Comparison of ENCODE assay signal across 9 mouse cellular contexts in genomic region chr15:25625471-25625870, GRCm38 (mm10). TPM values are rescaled to one million over a fixed set of nuclear protein-coding genes. Genes with fewer than 3 reads are reported as not detected.
A peak's percentile ranks its signal among the peaks of the same experiment; 100 is the strongest.
DNase-seq lines count a peak whose midpoint lies in the region; ATAC-seq lines count a peak whose summit lies in the region.
"Had no signal": no experiment of that assay in that cellular context is flagged by ENCODE, and none has a peak within 500 bp of the region (broad histone marks: within the 10 kb centered on the region; RNA-seq: fewer than 3 reads in every experiment).

No protein-coding gene starts in this region.

- H3K9me3 ChIP-seq in heart, embryonic 16.5 days (replicated peaks; ENCODE audit: control insufficient read depth, low read length): no peaks in the 10 kb centered on the region
- H3K9me3 ChIP-seq in heart, embryonic 10.5 days: no peaks in the 10 kb centered on the region
- no peaks in the 10 kb centered on the region for H3K9me3 ChIP-seq in hindbrain, embryonic 15.5 days
- H3K9me3 ChIP-seq in limb, embryonic 13.5 days: no peaks in the 10 kb centered on the region

- DNase-seq in heart, embryonic 10.5 days (ENCODE audit: low spot score): no peak
- DNase-seq in adipocyte (ENCODE audit: low spot score): peak; percentile 53
- no peak for DNase-seq in thymus, postnatal 14 days
- DNase-seq in left cerebral cortex, postnatal 25 days (ENCODE audit: low spot score in 2 of 2): no peak
- DNase-seq in spleen, adult 18-20 months: no peak
- DNase-seq: cerebellum, adult 9-10 months had no signal

- peak overlapping the region; percentile 26; the same call in 1 of the 2 replicates for H3K9ac ChIP-seq in heart, embryonic 16.5 days (ENCODE audit: low read length)
- H3K9ac ChIP-seq in hindbrain, embryonic 15.5 days: no peak overlapping the region
- H3K9ac ChIP-seq in limb, embryonic 13.5 days: peak overlapping the region; percentile 54

- peaks cover 4% of the 10 kb centered on the region; the same call in 1 of the 2 replicates for H3K27me3 ChIP-seq in heart, embryonic 16.5 days (ENCODE audit: control insufficient read depth, insufficient read depth, low read length)
- H3K27me3 ChIP-seq in heart, embryonic 10.5 days (ENCODE audit: insufficient read depth, poor library complexity, severe bottlenecking): peaks cover 8% of the 10 kb centered on the region; the same call in 1 of the 2 replicates
- peaks cover 6% of the 10 kb centered on the region; the same call in 1 of the 2 replicates for H3K27me3 ChIP-seq in hindbrain, embryonic 15.5 days
- no peaks in the 10 kb centered on the region for H3K27me3 ChIP-seq in limb, embryonic 13.5 days

- H3K36me3 ChIP-seq in heart, embryonic 16.5 days (ENCODE audit: control insufficient read depth, insufficient read depth): no peaks in the 10 kb centered on the region
- no peaks in the 10 kb centered on the region for H3K36me3 ChIP-seq in heart, embryonic 10.5 days
- no peaks in the 10 kb centered on the region for H3K36me3 ChIP-seq in hindbrain, embryonic 15.5 days
- 0 out of 2 replicates have a peak, but pooled peaks cover 9% of the 10 kb centered on the region for H3K36me3 ChIP-seq in limb, embryonic 13.5 days

- peaks cover 8% of the 10 kb centered on the region for H3K4me1 ChIP-seq in heart, embryonic 16.5 days (ENCODE audit: control insufficient read depth, insufficient read depth, low read length)
- H3K4me1 ChIP-seq in heart, embryonic 10.5 days: peaks cover 22% of the 10 kb centered on the region
- H3K4me1 ChIP-seq in hindbrain, embryonic 15.5 days (replicated peaks): peaks cover 17% of the 10 kb centered on the region
- H3K4me1 ChIP-seq in limb, embryonic 13.5 days: peaks cover 53% of the 10 kb centered on the region

- H3K4me3 ChIP-seq in heart, embryonic 16.5 days (ENCODE audit: low read length): no peak overlapping the region; the same call in 1 of the 2 replicates
- no peak overlapping the region for H3K4me3 ChIP-seq in heart, embryonic 10.5 days
- H3K4me3 ChIP-seq in hindbrain, embryonic 15.5 days: no peak overlapping the region
- H3K4me3 ChIP-seq in limb, embryonic 13.5 days: peak overlapping the region; percentile 89

- 69% methylated on average over 4 of the region's 4 CpGs for WGBS in heart, embryonic 16.5 days
- WGBS in heart, embryonic 10.5 days: 70% methylated on average over 4 of the region's 4 CpGs
- WGBS in hindbrain, embryonic 15.5 days: 67% methylated on average over 4 of the region's 4 CpGs
- 7% methylated on average over 4 of the region's 4 CpGs for WGBS in limb, embryonic 13.5 days

- H3K4me2 ChIP-seq in heart, embryonic 16.5 days (ENCODE audit: low read depth, low read length): peak overlapping the region; percentile 0; the same call in 1 of the 2 replicates
- H3K4me2 ChIP-seq in hindbrain, embryonic 15.5 days: peak overlapping the region; percentile 21; the same call in 1 of the 2 replicates
- H3K4me2 ChIP-seq in limb, embryonic 13.5 days (replicated peaks): peak overlapping the region; percentile 75

- no peak overlapping the region for H3K27ac ChIP-seq in heart, embryonic 16.5 days (ENCODE audit: low read length)
- H3K27ac ChIP-seq in heart, embryonic 10.5 days: no peak overlapping the region
- no peak overlapping the region for H3K27ac ChIP-seq in hindbrain, embryonic 15.5 days (replicated peaks)
- peak overlapping the region; percentile 78 for H3K27ac ChIP-seq in limb, embryonic 13.5 days

- ATAC-seq in heart, embryonic 16.5 days (replicated peaks; ENCODE audit: extremely low read depth, insufficient read depth, low FRiP score): no peak
- ATAC-seq in hindbrain, embryonic 15.5 days (ENCODE audit: low FRiP score, low read depth): no peak
- ATAC-seq in limb, embryonic 13.5 days (ENCODE audit: low FRiP score, low read depth): no peak

- intact Hi-C loops in left cerebral cortex, postnatal 25 days (cut with DNase I): no loop called here

RNA-seq across cellular contexts. Expression of gene Myo10, which starts 3.1 kb away (rescaled TPM):
- polyA plus RNA-seq in heart, embryonic 16.5 days (2015; fragmentation: Nextera tagmentation; extraction: Ambion mirVana): 14.9 and 15.1 TPM in 2 replicates
- 14.4 and 21.0 TPM in 2 replicates for polyA plus RNA-seq in heart, embryonic 10.5 days (2016; fragmentation: Nextera tagmentation; extraction: Ambion mirVana)
- 28.3 and 33.1 TPM in 2 replicates for polyA plus RNA-seq in hindbrain, embryonic 15.5 days (2015; fragmentation: Nextera tagmentation; extraction: Ambion mirVana)
- 30.3 and 32.3 TPM in 2 replicates for polyA plus RNA-seq in limb, embryonic 13.5 days (2015; fragmentation: Nextera tagmentation; extraction: Ambion mirVana)
- total RNA-seq in left cerebral cortex, postnatal 25 days (2021): 10 to 100 TPM; 39.3 to 39.6 TPM

Comparison
In these comparisons a context has a peak if more than half of its experiments do, and no peak if none do; other contexts are left out.
1. H3K4me2 ChIP-seq: peak in every context shown above with its lines; median percentile 75 in limb, embryonic 13.5 days; 21 in hindbrain, embryonic 15.5 days; 0 in heart, embryonic 16.5 days.